ENCODE assay signal across 31 mouse cellular contexts in the genomic region with DNA sequence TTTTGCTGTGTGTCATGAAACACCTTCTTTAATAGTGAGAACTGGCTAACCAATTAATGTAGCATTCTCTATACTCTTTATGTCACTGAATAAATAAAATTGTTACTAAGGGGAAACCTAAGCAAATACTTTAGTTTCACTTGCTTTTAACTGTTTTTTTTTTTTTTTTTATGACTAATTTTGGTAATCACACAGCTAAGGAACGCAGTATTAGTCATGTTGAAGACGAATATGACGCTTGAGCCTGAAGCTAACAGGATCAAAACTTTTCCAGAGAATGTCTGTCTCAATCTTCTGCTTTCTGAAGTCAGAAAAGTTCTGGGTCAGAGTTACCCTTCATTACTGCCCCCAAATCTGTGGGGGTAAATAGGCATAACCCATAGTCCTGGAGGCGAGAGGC. TPM values are rescaled to one million over a fixed set of nuclear protein-coding genes. Genes with fewer than 3 reads are reported as not detected.
DNase-seq lines count a peak whose midpoint lies in the region; ATAC-seq and TF ChIP-seq lines count a peak whose summit lies in the region.
"Had no signal": no experiment of that assay in that cellular context is flagged by ENCODE, and none has a peak within 500 bp of the region (broad histone marks: within the 10 kb centered on the region; RNA-seq: fewer than 3 reads in every experiment).

No protein-coding gene starts in this region.

- no peak overlapping the region for H3K4me2 ChIP-seq in CH12.LX (ENCODE audit: insufficient read depth, low read depth, poor library complexity, severe bottlenecking)
- H3K4me2 ChIP-seq: embryonic facial prominence, embryonic 12.5 days; embryonic facial prominence, embryonic 15.5 days; heart, embryonic 12.5 days; heart, embryonic 15.5 days; hindbrain, embryonic 13.5 days had no signal

- no peaks in the 10 kb centered on the region for H3K36me3 ChIP-seq in CH12.LX (replicated peaks in 1 of 2; ENCODE audit: control insufficient read depth in 1 of 2, insufficient read depth in 1 of 2, low read length in 1 of 2)
- H3K36me3 ChIP-seq: embryonic facial prominence, embryonic 12.5 days; embryonic facial prominence, embryonic 15.5 days; G1E; heart, embryonic 12.5 days; heart, embryonic 15.5 days; hindbrain, embryonic 10.5 days; hindbrain, embryonic 13.5 days had no signal

- no peak overlapping the region for H3K9ac ChIP-seq in CH12.LX (ENCODE audit: insufficient read depth, low read depth)
- H3K9ac ChIP-seq: embryonic facial prominence, embryonic 12.5 days; embryonic facial prominence, embryonic 15.5 days; forebrain, postnatal 0 days; heart, embryonic 12.5 days; heart, embryonic 15.5 days; hindbrain, embryonic 13.5 days had no signal

- no peak for TF ChIP-seq RAD21 in CH12.LX (IDR thresholded peaks at IDR 0.05; ENCODE audit: low read depth, low read length)

- intact Hi-C loops in left cerebral cortex, postnatal 25 days (cut with DNase I): no loop called here

- H3K79me2 ChIP-seq in CH12.LX (replicated peaks; ENCODE audit: control insufficient read depth, extremely low read depth, insufficient read depth, poor library complexity, severe bottlenecking): no peaks in the 10 kb centered on the region

- ATAC-seq in inflammation-experienced regulatory T-cells, adult 6 months: peak; percentile 50
- ATAC-seq: forebrain, embryonic 14.5 days; forebrain, postnatal 0 days; hindbrain, embryonic 16.5 days; intestine, postnatal 0 days; Patski had no signal

- no peak overlapping the region for H3K4me3 ChIP-seq in CH12.LX (replicated peaks in 1 of 3; ENCODE audit: low read depth in 2 of 3, low read length in 2 of 3, poor library complexity in 1 of 3)
- H3K4me3 ChIP-seq: embryonic facial prominence, embryonic 12.5 days; embryonic facial prominence, embryonic 15.5 days; gastrocnemius, adult 2 months; heart, embryonic 12.5 days; heart, embryonic 15.5 days; hindbrain, embryonic 10.5 days; hindbrain, embryonic 13.5 days had no signal

- no peaks in the 10 kb centered on the region for H3K4me1 ChIP-seq in CH12.LX (ENCODE audit: control insufficient read depth in 1 of 2, insufficient read depth in 2 of 2)
- H3K4me1 ChIP-seq: embryonic facial prominence, embryonic 12.5 days; embryonic facial prominence, embryonic 15.5 days; heart, embryonic 12.5 days; heart, embryonic 15.5 days; hindbrain, embryonic 10.5 days; hindbrain, embryonic 13.5 days had no signal

- dilution Hi-C loops in CH12.LX (cut with MboI; ENCODE audit: extremely low pct_ligation_motif_present, extremely low pct_unique_long_range_greater_than_20kb, low sequenced_read_pairs): no loop called here

- in situ Hi-C loops in CH12.LX (cut with MboI; ENCODE audit: low pct_ligation_motif_present, low pct_unique_long_range_greater_than_20kb, low sequenced_read_pairs): no loop called here

- TF ChIP-seq EP300 in CH12.LX (IDR thresholded peaks at IDR 0.05; ENCODE audit: low read length): no peak

- no peak overlapping the region for H3K27ac ChIP-seq in CH12.LX (ENCODE audit: insufficient read depth, low read depth)
- H3K27ac ChIP-seq: embryonic facial prominence, embryonic 12.5 days; embryonic facial prominence, embryonic 15.5 days; gastrocnemius, adult 2 months; heart, embryonic 15.5 days; hindbrain, embryonic 10.5 days; hindbrain, embryonic 13.5 days had no signal

- H3K27me3 ChIP-seq in CH12.LX (replicated peaks): no peaks in the 10 kb centered on the region
- H3K27me3 ChIP-seq: embryonic facial prominence, embryonic 12.5 days; embryonic facial prominence, embryonic 15.5 days; heart, embryonic 12.5 days; heart, embryonic 15.5 days; hindbrain, embryonic 13.5 days had no signal

- no peak for TF ChIP-seq CTCF in CH12.LX (conservative IDR thresholded peaks at IDR 0.05 in 1 of 2, IDR thresholded peaks at IDR 0.05 in 1 of 2; ENCODE audit: low read depth in 2 of 2, low read length in 2 of 2)

- H3K9me3 ChIP-seq in CH12.LX (replicated peaks; ENCODE audit: low read length): no peaks in the 10 kb centered on the region
- H3K9me3 ChIP-seq: embryonic facial prominence, embryonic 12.5 days; embryonic facial prominence, embryonic 15.5 days; G1E; heart, embryonic 12.5 days; heart, embryonic 15.5 days; hindbrain, embryonic 10.5 days; hindbrain, embryonic 13.5 days had no signal

- DNase-seq in 3134 (ENCODE audit: extremely low read depth, insufficient read length, low spot score): peak; percentile 3
- DNase-seq in CD4-positive helper T cell, adult 2 months (ENCODE audit: low read depth, low spot score): peak; percentile 4
- DNase-seq in CH12.LX (ENCODE audit: extremely low read depth): no peak
- DNase-seq in gastrocnemius, postnatal 25 days: no peak
- no peak for DNase-seq in spleen, adult 18-20 months
- DNase-seq in left cerebral cortex, postnatal 25 days (ENCODE audit: low spot score in 2 of 2): no peak
- no peak for DNase-seq in testis, postnatal 10 days (ENCODE audit: low spot score)
- DNase-seq: adrenal gland, adult 2 months; adrenal gland, postnatal 14 days; cerebellum, adult 11 months; cerebellum, adult 2 months; cerebellum, postnatal 10 days; cerebellum, postnatal 36 days; forebrain, postnatal 0 days; gastrocnemius, adult 2 months; gastrocnemius, postnatal 14 days; heart, adult 18-20 months; heart, postnatal 10 days; heart, postnatal 36 days had no signal

- no peak for TF ChIP-seq POLR2A in CH12.LX (IDR thresholded peaks at IDR 0.05; ENCODE audit: low read depth, low read length)

TF ChIP-seq in CH12.LX, 34 proteins besides CTCF, POLR2A, EP300 and RAD21:
- TF ChIP-seq USF2 (conservative IDR thresholded peaks at IDR 0.05; ENCODE audit: low read depth, low read length): no peak
- 0 out of 2 replicates have a peak, but pooled peaks have one; percentile 5 for TF ChIP-seq ZNF384 (IDR thresholded peaks at IDR 0.05; ENCODE audit: low read depth, low read length)

RNA-seq across cellular contexts. Expression of gene Fam174a, which starts 54.3 kb away (rescaled TPM):
- total RNA-seq in CH12.LX (2012; rRNA removed) (11.4 and 14.6 TPM in 2 replicates), CH12.LX (2014; rRNA removed) (21.5 and 22.3 TPM in 2 replicates)
- polyA plus RNA-seq in CH12.LX (2012; ENCODE audit: insufficient read length, low read depth): 10.1 TPM in 2 replicates
- 1 to 10 TPM; 2.8 to 3.7 (median 3.0) TPM for polyA plus RNA-seq in inflammation-experienced regulatory T-cells, adult 6 months (2017; shearing (Covaris generic))
- 10 to 100 TPM; 33.0 to 34.8 TPM for total RNA-seq in gastrocnemius, postnatal 25 days (2021)
- 10 to 100 TPM; 37.9 to 40.4 TPM for total RNA-seq in left cerebral cortex, postnatal 25 days (2021)

Comparison
In these comparisons a context has a peak if more than half of its experiments do, and no peak if none do; other contexts are left out.
1. DNase-seq: peak in 3134 (single experiment) and CD4-positive helper T cell, adult 2 months (single experiment); none in CH12.LX (single experiment), gastrocnemius, postnatal 25 days (single experiment), spleen, adult 18-20 months (0 of 2), left cerebral cortex, postnatal 25 days (0 of 2) and testis, postnatal 10 days (single experiment).